Mouse (Mus musculus) limb, embryonic 10.5 days (tissue): ENCODE results near the gene Vmn1r42. TPM values are rescaled to one million over a fixed set of nuclear protein-coding genes. Genes with fewer than 3 reads are reported as not detected.
"Not testable (repeated sequence)": the region's sequence is repeated elsewhere in the genome, so short reads cannot be mapped to it uniquely, and the experiment has no call there.

ENCODE experiments used
- DNase-seq: peaks from one replicate; pipeline ENCODE4 v3.0.0-alpha.2; 2017; ENCODE audit warnings: low spot score
- H3K27ac ChIP-seq: fragments of 300-500 bp; sonication (generic); 2 replicates; pipeline ENCODE4 v1.5.1; 2016; ENCODE audit warnings: mild to moderate bottlenecking
- H3K27me3 ChIP-seq: fragments of 300-500 bp; sonication (generic); 2 replicates; pipeline ENCODE4 v1.6.1; 2016; ENCODE audit warnings: low read depth, mild to moderate bottlenecking; ENCODE audit not compliant: poor library complexity, severe bottlenecking
- H3K36me3 ChIP-seq: fragments of 300-500 bp; sonication (generic); 2 replicates; pipeline ENCODE4 v1.6.1; 2016; ENCODE audit warnings: mild to moderate bottlenecking, moderate library complexity
- H3K4me1 ChIP-seq: fragments of 300-500 bp; sonication (generic); 2 replicates; pipeline ENCODE4 v1.6.1; 2016
- H3K4me3 ChIP-seq: fragments of 300-500 bp; sonication (generic); 2 replicates; pipeline ENCODE4 v1.5.1; 2016; ENCODE audit warnings: mild to moderate bottlenecking, moderate library complexity
- H3K9me3 ChIP-seq: fragments of 300-500 bp; sonication (generic); replicated peaks from 2 replicates; pipeline ENCODE4 v1.6.1; 2016; ENCODE audit warnings: mild to moderate bottlenecking
- WGBS: fragments of 180-500 bp; shearing (Covaris S2); methylation state at CpG from one replicate; pipeline ENCODE4 v1.1.7; 2016; 5-methylcytosine and 5-hydroxymethylcytosine counted together
- polyA plus RNA-seq: library from polyadenylated mRNA; unstranded; fragments of >200 nt; fragmentation: Nextera tagmentation; extraction: Ambion mirVana; gene quantifications from 2 replicates; pipeline ENCODE4 v1.2.1, GENCODE M21; 2016

Vmn1r42 gene
- not detected in 2 replicates for polyA plus RNA-seq

GRCm38 (mm10) chr6:89876313-89876712 is at the start of gene Vmn1r42, which contains the start of gene Vmn1r43:
Gene Vmn1r42 (minus strand): TSS chr6:89876413.
Gene Vmn1r43 (minus strand): TSS chr6:89876413.
- H3K9me3 ChIP-seq, H3K4me3 ChIP-seq, H3K4me1 ChIP-seq, H3K27me3 ChIP-seq, H3K36me3 ChIP-seq, H3K27ac ChIP-seq, DNase-seq: not testable (repeated sequence)
- WGBS: 84% methylated on average over 3 of the region's 3 CpGs

- no peaks in the 10 kb centered on the region for H3K36me3 ChIP-seq
- DNase-seq: no peak
- H3K4me1 ChIP-seq: no peaks in the 10 kb centered on the region
- WGBS: 68% methylated on average over 2 of the region's 2 CpGs
- no peaks in the 10 kb centered on the region for H3K9me3 ChIP-seq
- no peak overlapping the region for H3K27ac ChIP-seq
- H3K27me3 ChIP-seq: no peaks in the 10 kb centered on the region
- H3K4me3 ChIP-seq: no peak overlapping the region
Measured at GRCm38 (mm10) chr6:89883812-89884211, 7.6 kb upstream of the Vmn1r42 start.

- no peak within 1 kb of the TSS for H3K4me3 ChIP-seq
- no peaks in the 10 kb centered on the region for H3K36me3 ChIP-seq
- no peaks in the 10 kb centered on the region for H3K4me1 ChIP-seq
- no peaks in the 10 kb centered on the region for H3K9me3 ChIP-seq
- DNase-seq: no peak
- H3K27me3 ChIP-seq: no peaks in the 10 kb centered on the region
- H3K27ac ChIP-seq: no peak within 1 kb of the TSS
- WGBS: 90% methylated on average over 1 of the region's 1 CpGs
Measured at GRCm38 (mm10) chr6:89883360-89883759, 7.1 kb upstream of the Vmn1r42 start, which contains the start of gene Vmn1r44. Gene Vmn1r44 (plus strand): TSS chr6:89883660.

GRCm38 (mm10) chr6:89880867-89881266 is 4.7 kb upstream of the Vmn1r42 start:
- Histone ChIP-seq H3K27me3 (no peaks in the 10 kb centered on the region), H3K4me1 (no peaks in the 10 kb centered on the region), H3K36me3 (no peaks in the 10 kb centered on the region), H3K4me3 (no peak overlapping the region), H3K9me3 (no peaks in the 10 kb centered on the region), H3K27ac (no peak overlapping the region)
- DNase-seq: no peak

- no peak overlapping the region for H3K4me3 ChIP-seq
- H3K27me3 ChIP-seq: no peaks in the 10 kb centered on the region
- H3K27ac ChIP-seq: no peak overlapping the region
- H3K4me1 ChIP-seq: no peaks in the 10 kb centered on the region
- 82% methylated on average over 2 of the region's 2 CpGs for WGBS
- no peaks in the 10 kb centered on the region for H3K9me3 ChIP-seq
- H3K36me3 ChIP-seq: no peaks in the 10 kb centered on the region
- DNase-seq: no peak
Measured at GRCm38 (mm10) chr6:89876963-89877362, 750 bp upstream of the Vmn1r42 start.

- Histone ChIP-seq H3K4me1 (no peaks in the 10 kb centered on the region), H3K27ac (no peak overlapping the region), H3K27me3 (no peaks in the 10 kb centered on the region), H3K9me3 (0 out of 2 replicates have a peak, but pooled peaks cover 3% of the 10 kb centered on the region), H3K4me3 (no peak overlapping the region), H3K36me3 (no peaks in the 10 kb centered on the region)
- DNase-seq: no peak
- WGBS: 96% methylated on average over 2 of the region's 2 CpGs
Measured at GRCm38 (mm10) chr6:89867976-89868375, 8.2 kb downstream of the Vmn1r42 start.

- no peak for DNase-seq
- WGBS: 95% methylated on average over 2 of the region's 2 CpGs
- H3K4me3 ChIP-seq: no peak overlapping the region
- H3K27me3 ChIP-seq: no peaks in the 10 kb centered on the region
- H3K9me3 ChIP-seq: 0 out of 2 replicates have a peak, but pooled peaks cover 3% of the 10 kb centered on the region
- H3K36me3 ChIP-seq: no peaks in the 10 kb centered on the region
- no peaks in the 10 kb centered on the region for H3K4me1 ChIP-seq
- no peak overlapping the region for H3K27ac ChIP-seq
Measured at GRCm38 (mm10) chr6:89867276-89867675, 8.9 kb downstream of the Vmn1r42 start.

- 83% methylated on average over 4 of the region's 4 CpGs for WGBS
- no peak for DNase-seq
- Histone ChIP-seq H3K4me1 (no peaks in the 10 kb centered on the region), H3K9me3 (peaks cover 5% of the 10 kb centered on the region; the same call in 1 of the 2 replicates), H3K27ac (no peak overlapping the region), H3K4me3 (no peak overlapping the region), H3K27me3 (no peaks in the 10 kb centered on the region), H3K36me3 (no peaks in the 10 kb centered on the region)
Measured at GRCm38 (mm10) chr6:89863792-89864191, 12.4 kb downstream of the Vmn1r42 start.

GRCm38 (mm10) chr6:89859839-89860238 is 16.4 kb downstream of the Vmn1r42 start:
- WGBS: 81% methylated on average over 2 of the region's 2 CpGs
- Histone ChIP-seq H3K27me3 (no peaks in the 10 kb centered on the region), H3K4me1 (no peaks in the 10 kb centered on the region), H3K9me3 (peaks cover 1% of the 10 kb centered on the region; the same call in 1 of the 2 replicates), H3K4me3 (no peak overlapping the region), H3K27ac (no peak overlapping the region), H3K36me3 (no peaks in the 10 kb centered on the region)
- DNase-seq: no peak

GRCm38 (mm10) chr6:89857552-89857951 is 18.7 kb downstream of the Vmn1r42 start:
- peaks cover 1% of the 10 kb centered on the region; the same call in 1 of the 2 replicates for H3K9me3 ChIP-seq
- no peaks in the 10 kb centered on the region for H3K4me1 ChIP-seq
- no peak overlapping the region for H3K27ac ChIP-seq
- no peak overlapping the region for H3K4me3 ChIP-seq
- no peaks in the 10 kb centered on the region for H3K36me3 ChIP-seq
- 82% methylated on average over 3 of the region's 3 CpGs for WGBS
- no peaks in the 10 kb centered on the region for H3K27me3 ChIP-seq
- no peak for DNase-seq

Other genes with a start within 250 kb of the Vmn1r42 start
- 9.5 and 11.0 TPM in 2 replicates for gene Txnrd3, start 232.4 kb downstream of the Vmn1r42 start, polyA plus RNA-seq
- gene Vmn1r40, start 168.9 kb downstream of the Vmn1r42 start, polyA plus RNA-seq: not detected in 2 replicates
- gene Vmn1r41, start 135.6 kb downstream of the Vmn1r42 start, polyA plus RNA-seq: not detected in 2 replicates
- not detected in 2 replicates for gene Vmn1r43, start within 50 bp of the Vmn1r42 start, polyA plus RNA-seq
- gene Vmn1r44, start 7.2 kb upstream of the Vmn1r42 start, polyA plus RNA-seq: not detected in 2 replicates
- not detected in 2 replicates for gene Vmn1r45, start 64.2 kb upstream of the Vmn1r42 start, polyA plus RNA-seq
- gene Vmn1r46, start 92.9 kb upstream of the Vmn1r42 start, polyA plus RNA-seq: not detected in 2 replicates
- gene Vmn1r47, start 139.7 kb upstream of the Vmn1r42 start, polyA plus RNA-seq: not detected in 2 replicates
- not detected in 2 replicates for gene Vmn1r48, start 160.4 kb upstream of the Vmn1r42 start, polyA plus RNA-seq
- gene Vmn1r49, start 202.1 kb upstream of the Vmn1r42 start, polyA plus RNA-seq: not detected in 2 replicates
- gene Vmn1r50, start 225.0 kb upstream of the Vmn1r42 start, polyA plus RNA-seq: not detected in 2 replicates
- not detected in 2 replicates for gene Vmn1r51, start 246.2 kb upstream of the Vmn1r42 start, polyA plus RNA-seq